Mouse (Mus musculus) cerebellum, postnatal 4 days (tissue): ENCODE measurements around the gene Pear1.

Source experiments
- DNase-seq, 2 experiments: peaks; one replicate each; pipeline ENCODE4 v3.0.0; 2022; ENCODE audit warnings: low spot score in 2 of 2, mixed read lengths in 1 of 2

Pear1 gene

DNA sequence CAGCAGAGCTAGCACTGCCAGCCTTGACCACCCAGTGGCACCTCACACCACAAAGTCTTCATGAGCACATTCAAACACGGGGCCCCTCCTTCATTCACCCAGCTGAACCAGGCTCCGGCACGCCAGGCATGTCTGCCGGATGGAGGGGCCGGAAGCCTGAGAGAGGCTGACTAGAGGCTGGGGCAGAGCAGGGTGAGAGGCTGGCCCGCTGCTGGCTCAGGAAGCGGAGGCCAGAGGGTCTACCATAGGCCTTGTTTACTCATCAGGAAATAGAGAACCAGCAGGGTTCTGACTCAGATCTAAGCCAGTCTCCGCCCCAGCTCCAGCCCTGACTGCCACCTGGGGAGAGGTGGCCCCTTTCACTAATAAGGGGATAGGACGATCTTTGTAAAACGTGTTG is 59.0 kb downstream of the Pear1 start:
- DNase-seq = no peak

DNA sequence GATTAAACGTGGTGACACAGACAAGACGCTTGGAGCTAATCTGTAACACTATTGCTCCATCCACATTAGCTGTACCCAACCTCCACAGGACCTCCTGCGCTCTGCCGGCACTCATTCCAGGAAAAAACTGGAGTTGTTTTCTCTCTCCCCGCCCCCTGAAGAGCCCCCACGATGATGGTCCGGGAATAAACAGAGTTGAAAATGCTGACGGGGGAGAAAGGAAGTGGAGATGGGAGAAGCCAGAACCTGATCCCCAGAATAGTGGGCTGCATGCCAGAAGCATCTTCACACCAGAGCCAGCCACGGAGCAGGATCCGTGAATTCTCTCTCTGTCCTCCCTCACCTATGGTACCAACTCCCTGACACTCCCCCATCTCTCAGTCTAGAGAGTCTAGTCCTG is 59.6 kb downstream of the Pear1 start:
- no peak for DNase-seq

DNA sequence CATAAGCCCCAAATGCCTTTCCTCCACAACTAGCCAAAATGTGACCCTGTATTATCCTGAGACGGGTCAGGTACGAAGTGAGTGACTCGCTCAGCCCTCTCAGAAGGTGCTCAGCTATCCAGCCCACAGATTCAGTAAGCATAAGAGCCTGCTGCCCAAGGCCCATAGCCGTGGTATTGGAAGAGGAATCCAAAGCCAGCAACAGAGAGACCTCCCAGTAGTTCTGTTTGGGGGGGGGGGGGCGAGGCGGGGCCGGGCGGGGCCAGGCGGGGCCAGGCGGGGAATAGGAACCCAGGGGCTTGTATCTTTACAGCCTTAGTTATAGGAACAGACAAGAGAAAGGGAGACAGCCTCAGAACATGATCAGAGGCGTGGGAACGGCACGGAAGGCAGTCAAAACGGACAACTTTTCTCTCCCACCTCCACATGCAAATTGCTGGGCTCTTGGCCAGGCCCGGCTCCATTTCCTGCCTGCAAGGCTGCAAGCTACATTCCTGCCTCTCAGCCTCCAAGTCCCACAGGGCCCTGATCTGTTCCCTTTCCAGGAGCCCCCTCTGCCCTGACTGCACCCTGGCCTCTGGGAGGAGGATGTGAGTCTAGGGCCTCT is 60.3 kb downstream of the Pear1 start:
- peak in 1 of 2 experiments; percentile 38 for DNase-seq

DNA sequence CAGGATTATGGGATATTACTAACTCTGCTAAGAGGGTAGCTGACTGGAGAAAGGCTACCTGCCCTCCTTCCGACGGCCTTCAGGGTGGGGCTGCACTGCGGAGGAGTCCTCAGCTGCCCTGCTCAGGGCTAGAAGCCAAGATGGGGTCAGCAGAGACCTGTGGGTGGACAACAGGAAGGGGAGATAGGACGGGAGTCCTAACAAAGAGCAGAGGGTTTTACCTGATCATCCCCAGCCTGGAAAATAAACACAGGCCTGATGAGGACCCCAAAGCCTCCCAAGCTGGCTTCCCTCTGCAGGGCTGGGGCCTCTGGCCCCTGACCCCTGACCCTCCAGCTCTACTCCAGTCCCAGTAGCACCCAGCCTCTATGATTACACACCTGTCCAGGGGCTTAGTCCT is 60.9 kb downstream of the Pear1 start:
- DNase-seq = no peak

DNA sequence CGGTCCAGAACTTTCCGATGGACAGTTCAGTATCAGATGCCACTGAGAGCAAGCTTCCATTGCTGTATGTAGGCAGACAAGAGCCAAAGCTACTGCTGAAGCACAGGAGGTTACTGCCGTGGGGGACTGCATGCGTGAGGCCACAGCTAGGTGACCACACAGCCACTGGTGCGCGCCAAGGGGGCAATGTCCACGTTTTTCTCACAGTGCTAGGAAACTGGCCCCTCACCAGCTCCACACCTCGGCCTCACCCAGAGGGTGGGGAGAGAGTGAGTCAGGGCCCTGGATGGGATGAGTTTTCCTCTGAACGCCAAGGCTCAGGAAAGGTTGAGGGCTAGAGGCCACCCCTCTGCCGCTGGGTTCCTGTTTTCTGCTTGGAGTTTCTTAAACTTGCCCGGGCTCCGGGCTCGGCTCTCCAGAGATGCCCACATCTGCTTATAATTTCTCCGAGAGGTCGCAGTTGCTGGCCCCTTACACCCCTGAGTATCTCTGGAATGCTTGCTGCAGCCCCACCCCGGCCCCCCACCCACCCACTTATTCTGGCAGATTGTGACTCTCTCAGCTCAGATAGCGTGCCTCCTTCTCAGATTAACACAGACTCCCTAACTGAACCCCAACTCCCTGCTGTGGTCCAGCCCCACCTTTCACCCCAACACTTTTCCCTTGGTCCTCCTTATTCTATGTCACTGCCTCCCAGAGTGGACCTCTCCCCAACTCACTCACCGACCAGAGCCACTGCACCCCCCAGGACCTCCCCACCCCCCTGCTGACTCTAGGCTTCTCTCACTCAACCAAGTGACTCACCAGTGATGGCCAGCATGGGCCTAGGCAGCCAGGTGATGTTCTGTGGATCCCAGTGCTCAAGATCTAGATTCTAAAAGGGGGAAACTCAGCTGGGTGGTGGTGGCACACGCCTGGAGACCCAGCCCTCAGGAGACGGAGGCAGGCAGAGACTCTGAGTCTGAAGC is 62.4 kb downstream of the Pear1 start:
- no peak for DNase-seq

DNA sequence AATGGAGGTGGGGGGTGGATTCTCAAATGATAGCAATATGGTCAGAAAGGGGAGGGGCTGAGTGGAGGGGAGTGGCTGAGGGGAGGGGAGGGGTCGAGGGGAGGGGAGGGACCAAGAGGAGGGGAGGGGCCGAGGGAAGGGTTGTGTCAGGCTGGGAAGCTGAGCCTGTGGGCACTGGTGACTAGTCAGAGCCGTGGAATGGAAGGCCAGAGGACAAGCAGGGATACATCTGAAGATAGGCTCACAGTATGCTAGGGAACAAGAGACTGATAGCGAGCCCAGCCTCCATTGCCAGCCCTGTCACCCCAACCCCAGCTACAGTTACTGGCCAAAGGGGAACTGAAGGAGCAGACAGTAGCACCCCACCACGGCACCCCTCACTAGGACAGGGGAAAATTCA is 65.5 kb downstream of the Pear1 start:
- DNase-seq = no peak

DNA sequence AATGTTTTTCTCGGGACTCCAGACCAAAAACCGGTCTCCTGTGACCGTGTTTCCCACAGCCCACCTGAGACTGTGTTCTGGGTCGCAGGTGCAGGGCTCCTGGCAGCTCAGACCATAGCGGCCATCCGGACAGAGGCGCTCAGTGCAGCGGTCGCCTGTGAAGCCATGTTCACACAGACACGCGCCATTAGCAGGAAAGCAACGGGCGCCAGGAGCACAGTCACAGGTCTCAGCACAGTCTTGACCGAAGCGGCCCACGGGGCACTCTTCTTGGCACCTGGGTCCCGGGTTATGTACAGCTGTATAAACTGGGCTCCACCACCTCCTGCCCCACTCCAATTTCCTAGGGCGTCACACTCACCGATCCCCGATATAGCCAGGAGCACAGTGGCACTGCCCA is 67.6 kb downstream of the Pear1 start:
- DNase-seq = no peak

DNA sequence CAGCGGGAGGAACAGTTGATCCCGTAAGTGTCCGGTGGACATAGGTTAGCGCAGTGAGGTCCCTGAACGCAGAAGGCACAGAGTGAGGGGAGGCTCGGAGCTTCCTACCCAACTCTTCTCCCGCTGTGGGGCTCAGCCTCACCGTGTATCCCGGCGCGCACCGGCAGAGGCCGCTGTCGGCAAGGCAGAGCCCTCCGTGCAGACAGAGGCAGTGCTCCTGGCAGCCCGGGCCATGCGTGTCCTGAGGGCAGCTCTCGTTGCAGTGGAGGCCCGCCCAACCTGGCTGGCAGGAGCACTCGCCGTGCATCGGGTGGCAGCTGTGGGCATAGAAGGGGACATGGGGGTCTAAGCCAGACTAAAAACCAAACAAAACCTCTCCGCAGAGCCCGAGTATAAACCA is 68.1 kb downstream of the Pear1 start:
- peak; percentile 88 to 94 for DNase-seq

DNA sequence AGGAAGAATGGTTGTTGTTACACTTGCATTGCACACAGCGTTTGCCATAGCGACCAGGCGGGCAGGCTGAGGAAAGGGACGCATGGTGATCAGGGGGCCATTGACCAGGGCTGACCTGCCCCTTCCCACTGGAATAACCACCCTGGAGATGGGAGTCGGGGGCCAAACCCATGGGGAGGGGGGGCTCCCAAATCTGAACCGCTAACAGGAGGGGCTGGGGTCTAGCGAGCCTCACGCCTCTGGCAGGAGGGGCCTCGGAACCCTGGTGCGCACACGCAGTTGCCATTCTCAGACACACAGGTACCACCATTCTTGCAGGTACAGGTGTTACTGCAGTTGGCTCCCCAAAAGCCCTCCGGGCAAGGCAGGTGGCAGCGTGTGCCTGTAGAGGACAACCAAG is 70.3 kb downstream of the Pear1 start:
- no peak for DNase-seq

DNA sequence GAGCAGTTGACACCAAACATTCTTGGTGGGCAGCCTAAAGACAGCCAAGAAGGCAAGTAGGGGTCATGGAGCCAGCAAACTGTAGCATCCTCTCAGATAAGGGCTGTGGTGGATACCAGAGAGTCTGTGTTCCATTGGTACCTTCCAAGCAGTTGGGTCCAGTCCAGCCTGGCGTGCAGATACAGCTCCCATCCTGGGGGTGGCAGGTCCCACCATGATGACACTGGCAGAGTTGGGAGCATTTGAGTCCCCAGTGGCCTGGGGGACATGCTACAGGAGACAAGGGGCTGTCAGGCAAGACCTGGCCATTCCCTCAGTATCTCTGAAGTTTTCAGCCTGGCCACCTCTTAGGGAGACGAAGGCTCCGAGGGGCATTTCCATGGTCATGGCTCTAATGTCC is 71.5 kb downstream of the Pear1 start:
- DNase-seq = no peak

DNA sequence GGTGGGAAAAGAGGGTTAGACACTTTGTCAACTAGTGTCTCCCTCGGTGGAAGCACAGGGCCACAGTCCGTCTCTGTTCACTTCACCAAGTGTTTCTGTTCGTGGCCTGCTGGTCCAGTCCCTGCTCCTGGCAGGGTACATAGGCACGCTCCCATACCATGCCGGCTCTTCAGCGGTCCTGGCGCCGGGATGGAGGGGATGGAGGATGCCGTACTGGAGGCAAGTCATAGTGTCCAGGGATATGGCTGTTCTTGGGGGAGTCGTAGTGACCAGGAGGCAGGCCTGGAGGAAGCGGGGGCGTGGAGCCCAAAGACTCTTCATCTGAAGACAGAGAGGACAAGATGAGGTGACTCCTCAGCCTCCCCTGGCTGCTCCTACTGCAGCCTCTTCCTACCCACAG is 74.1 kb downstream of the Pear1 start:
- DNase-seq = no peak

DNA sequence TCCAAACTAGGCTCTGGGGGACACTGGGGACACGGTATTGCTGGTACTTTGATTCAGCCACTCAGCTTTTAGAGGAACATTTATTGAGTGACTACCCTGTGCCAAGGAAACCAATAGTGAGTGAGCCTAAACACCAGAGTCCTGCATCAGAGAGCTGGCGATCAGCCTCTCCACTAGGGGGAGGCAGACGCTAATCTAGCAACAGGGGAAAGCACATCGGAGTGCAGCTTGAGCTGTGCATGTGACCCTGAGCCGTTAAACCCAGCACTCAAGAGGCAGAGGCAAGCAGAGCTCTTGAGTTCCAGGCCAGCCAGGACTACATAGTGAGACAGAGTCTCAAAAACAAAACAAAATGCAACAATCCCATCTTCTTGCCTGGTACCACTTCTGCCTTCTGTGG is 75.1 kb downstream of the Pear1 start:
- DNase-seq = no peak

DNA sequence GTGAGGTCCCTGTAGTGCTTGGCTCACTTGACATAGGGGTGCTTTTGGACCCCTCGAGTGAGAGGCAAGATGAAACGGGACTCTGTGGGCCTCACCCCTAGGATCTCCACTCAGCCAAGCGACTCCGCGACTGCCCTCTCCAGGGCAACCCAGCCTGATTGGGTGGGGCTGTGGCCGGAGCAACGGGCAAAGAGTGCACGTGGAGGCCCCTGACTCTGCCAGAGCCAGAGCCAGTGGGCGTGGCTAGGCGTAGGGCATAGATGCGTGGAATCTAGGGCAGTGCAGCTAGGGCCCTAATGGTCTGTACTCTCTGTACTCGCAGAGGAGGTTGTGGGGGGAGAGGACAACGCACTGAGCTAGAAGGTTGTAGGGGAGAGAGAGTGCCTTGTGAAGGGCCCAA is 75.7 kb downstream of the Pear1 start, which contains the start of gene Lrrc71:
Lrrc71 (minus strand) TSS at position 195 of the 400 bp plus-strand sequence.
- no peak for DNase-seq

DNA sequence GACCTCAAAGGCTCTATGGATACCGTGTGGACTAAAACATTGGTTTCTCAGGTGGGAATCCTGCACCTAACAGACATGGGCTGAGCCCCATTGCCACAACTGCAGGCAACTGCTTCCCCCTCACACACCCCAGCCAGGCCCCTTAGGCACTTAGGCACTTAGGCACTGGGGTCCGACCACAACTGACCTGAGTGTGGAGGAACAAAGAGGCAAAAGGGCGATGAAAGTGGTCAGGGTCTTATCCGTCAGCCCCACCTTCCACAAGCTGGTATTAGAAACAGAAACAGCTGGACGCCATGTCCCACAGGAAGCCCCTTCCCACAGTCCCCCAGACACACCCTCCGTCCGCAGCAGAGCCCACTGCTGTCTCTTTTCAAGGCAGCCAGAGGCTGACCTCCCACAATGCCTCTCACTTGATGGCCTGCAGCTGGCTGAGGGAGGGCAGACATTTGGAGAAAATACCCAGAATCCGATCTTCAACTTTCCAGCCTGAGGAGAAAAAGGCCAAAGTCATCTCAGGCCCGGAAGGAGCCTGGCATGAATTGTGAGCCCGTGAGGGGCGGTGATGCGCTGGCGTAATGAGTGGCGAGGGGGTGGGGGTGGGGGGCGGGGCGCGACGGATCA is 79.0 kb downstream of the Pear1 start:
- no peak for DNase-seq

DNA sequence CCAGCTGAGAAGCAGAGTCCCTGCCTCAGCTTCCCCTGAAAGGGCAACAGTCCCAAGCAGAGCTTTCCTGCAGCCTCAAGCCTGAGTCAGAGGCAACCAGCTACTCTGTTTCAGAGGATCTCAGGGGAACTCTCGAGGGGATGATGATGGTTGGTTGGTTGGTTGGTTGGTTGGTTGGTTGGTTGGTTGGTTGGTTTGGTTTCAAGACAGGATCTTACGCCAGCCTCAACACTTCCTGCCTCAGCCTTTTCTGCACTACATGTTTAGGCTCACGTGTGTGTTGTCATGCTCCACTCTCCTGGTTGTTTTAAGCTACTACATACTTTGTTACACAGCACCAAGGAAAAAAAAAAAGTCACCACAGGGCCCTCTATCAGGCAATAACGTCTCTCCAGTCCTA is 80.2 kb downstream of the Pear1 start:
- DNase-seq = no peak

DNA sequence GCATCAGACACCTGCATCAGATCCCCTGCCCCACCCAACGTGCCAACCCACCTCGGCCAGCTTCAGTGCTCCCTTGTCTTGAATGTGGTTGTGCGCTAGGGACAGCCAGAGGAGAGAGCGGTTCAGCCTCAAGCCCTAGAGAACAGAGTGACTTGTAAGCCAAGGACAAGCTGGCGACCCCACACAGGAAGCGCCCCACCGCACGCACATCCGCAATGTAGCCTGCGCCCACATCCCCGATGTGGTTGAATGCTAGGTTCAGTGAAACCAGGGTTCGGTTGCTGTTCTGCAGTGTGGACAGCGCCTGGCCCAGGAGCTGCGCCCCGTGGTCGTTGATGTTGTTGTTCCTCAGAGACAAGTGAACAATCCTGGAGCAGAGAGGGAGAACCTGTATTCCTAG is 81.4 kb downstream of the Pear1 start:
- no peak for DNase-seq

DNA sequence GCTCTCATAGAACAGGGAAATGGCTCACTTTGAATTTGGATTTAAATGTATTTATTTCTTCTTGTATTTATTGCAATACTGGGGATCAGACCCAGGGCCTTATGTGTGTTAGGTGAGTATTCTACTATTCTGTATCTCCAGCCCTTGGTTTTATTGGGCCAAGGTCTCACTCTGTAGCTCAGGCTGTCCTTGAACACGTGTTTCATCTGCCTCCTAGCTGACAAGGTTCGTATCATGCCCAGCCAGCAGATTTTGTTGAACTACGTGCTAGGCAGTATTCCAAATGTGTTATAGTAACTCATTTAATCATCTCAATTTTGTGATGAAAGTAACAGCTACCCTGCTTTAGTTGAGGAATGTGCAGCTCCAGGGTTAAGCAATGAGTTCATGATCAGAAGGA is 82.1 kb downstream of the Pear1 start:
- DNase-seq = no peak

DNA sequence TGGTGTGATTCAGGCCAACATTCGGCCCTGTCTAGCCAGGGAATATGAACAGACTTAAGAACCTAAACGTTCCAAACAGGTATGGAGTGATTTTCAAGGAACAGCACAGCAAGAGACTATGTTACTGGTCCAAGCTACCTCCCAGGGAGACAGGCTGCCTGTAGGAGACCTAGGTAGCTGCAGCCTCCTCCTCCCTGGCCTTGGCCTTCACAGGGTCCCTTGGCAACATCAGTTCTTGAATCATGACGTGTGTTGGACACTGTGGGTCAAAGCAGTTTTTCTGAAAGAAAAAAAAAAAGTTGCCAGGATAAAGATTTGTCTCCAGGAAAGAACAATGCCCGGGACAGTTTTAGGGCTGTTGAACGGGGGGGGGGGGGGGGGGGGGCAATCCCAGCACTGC is 85.2 kb downstream of the Pear1 start:
- no peak for DNase-seq

DNA sequence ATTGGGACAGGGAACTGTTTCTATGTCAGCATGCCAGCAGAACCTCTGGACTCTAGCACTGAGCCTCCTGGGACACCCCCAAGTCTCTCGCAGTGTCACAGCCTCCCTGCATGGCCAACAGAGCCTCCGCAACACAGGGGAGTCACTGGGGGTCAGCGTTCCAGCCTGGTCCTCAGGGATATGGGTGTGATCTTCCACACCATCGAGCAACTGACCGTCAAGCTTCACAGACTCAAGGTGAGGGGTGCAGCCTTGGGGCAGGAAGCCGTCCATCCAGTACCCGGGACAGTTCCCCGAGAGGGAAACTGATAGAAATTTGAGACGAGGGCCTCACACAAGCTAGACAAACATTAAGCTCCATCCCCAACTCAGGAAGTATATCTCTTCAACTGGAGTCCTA is 88.8 kb downstream of the Pear1 start:
- DNase-seq = no peak

DNA sequence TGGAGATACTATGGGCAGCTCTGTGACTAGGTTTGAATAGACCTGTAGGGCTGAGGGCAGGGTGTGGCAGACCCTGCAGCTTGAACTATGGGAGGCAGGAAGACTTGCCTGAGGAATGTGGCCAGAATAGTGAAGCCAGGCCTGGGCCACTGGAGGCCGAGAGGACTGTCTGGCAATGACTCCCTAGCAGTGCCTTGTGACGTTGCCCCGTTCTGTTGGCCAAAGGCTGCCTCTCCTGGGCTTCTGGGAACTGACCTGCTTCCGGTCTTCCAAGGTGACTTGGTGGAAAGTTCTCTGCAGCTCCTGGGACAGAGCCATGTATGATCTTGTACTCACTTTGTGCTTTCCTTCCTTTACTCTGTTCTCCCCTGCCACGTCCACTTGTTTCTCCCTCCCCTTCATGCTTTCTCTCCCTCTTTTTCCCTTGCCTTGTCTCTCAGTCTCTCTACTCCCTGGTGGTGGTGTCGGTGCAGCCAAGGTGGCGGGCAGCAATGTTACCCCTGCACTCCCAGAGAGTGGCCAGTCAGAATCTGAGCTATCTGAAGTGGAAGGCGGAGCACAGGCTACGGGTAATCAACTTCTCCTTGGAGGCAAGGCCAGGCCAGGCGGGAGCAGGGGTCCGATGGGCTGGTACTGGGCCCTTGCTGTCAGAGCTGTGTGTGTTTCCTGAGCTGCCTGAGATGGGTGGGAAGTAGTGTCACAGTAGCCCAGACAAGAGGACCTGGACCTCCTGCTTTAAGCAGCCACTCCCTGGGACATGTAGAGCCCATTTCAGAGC is 89.9 kb downstream of the Pear1 start:
- no peak for DNase-seq

DNA sequence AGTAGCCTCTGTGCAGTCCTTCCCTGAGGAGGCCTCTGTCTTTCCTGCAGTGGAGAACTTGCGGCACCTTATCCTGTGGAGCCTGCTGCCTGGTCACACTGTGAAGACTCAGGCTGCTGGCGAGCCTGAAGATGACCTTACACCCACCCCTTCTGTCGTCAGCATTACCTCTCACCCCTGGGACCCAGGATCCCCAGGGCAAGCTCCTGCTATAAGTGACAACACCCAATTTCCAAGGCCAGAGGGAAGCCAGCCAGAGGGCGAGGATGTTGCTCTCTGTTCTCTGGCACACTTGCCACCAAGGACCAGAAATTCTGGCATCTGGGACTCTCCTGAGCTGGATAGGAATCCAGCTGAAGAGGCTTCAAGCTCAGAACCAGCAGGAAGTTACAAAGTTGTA is 91.0 kb downstream of the Pear1 start:
- no peak for DNase-seq

DNA sequence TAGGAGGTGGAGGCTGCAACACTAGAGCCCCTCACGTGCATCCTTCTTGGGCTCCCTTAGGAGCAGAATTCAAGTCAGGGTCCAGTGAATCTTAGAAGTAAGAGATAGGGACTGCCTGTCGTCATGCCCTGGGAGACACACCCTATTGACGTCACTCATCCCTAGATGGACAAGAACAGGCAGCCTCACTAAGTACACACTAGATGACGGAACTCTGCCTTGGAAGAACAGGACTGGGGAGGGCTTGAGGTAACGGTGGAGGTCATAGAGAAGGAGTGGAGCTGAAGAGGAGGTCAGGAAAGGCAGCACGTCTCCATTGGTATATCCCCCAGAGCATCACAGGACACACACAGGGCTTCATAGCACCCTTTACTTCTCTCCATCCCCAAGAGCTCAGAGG is 95.4 kb downstream of the Pear1 start:
- DNase-seq = no peak
